Mouse (Mus musculus): ENCODE data around the gene Sgf29.

- TF ChIP-seq CTCF (IDR thresholded peaks at IDR 0.05; ENCODE audit: borderline replicate concordance, insufficient read depth, low read depth, low read length) (no peak), POLR2A (IDR thresholded peaks at IDR 0.05; ENCODE audit: borderline replicate concordance, insufficient read depth, low read length) (no peak)
These were observed 51.2 kb downstream of the Sgf29 start for GRCm38 (mm10) chr7:126700063-126701015.
